Mouse (Mus musculus): ENCODE measurements around the gene 4930524J08Rik. TPM values are rescaled to one million over a fixed set of nuclear protein-coding genes. Genes with fewer than 3 reads are reported as not detected.

The 4930524J08Rik gene
- polyA plus RNA-seq (2012; rRNA removed), result 1.2 and 1.5 TPM in 2 replicates

- peak; percentile 82 for DNase-seq (ENCODE audit: low spot score)
These were observed at the start of gene 4930524J08Rik, which contains the start of gene Hnrnpd for GRCm38 (mm10) chr5:99978699-99979442. 4930524J08Rik (plus strand) TSS chr5:99979061. Hnrnpd (minus strand) TSS chr5:99978938.

- no peak for DNase-seq (ENCODE audit: low spot score)
These were observed 47.0 kb upstream of the 4930524J08Rik start for GRCm38 (mm10) chr5:99931910-99932309.

GRCm38 (mm10) chr5:99939440-99939839, 39.4 kb upstream of the 4930524J08Rik start:
- DNase-seq (ENCODE audit: low spot score), result no peak

- DNase-seq (ENCODE audit: low spot score), result no peak
These were observed 37.6 kb upstream of the 4930524J08Rik start for GRCm38 (mm10) chr5:99941273-99941672.

GRCm38 (mm10) chr5:99941776-99942502, 36.9 kb upstream of the 4930524J08Rik start:
- no peak for DNase-seq (ENCODE audit: low spot score)

GRCm38 (mm10) chr5:99952513-99952912, 26.3 kb upstream of the 4930524J08Rik start:
- no peak for DNase-seq (ENCODE audit: low spot score)

GRCm38 (mm10) chr5:99953883-99954282, 25.0 kb upstream of the 4930524J08Rik start:
- no peak for DNase-seq (ENCODE audit: low spot score)

GRCm38 (mm10) chr5:99958666-99959065, 20.2 kb upstream of the 4930524J08Rik start:
- no peak for DNase-seq (ENCODE audit: low spot score)

GRCm38 (mm10) chr5:99959236-99959936, 19.5 kb upstream of the 4930524J08Rik start:
- no peak for DNase-seq (ENCODE audit: low spot score)

GRCm38 (mm10) chr5:99959960-99960359, 18.9 kb upstream of the 4930524J08Rik start:
- no peak for DNase-seq (ENCODE audit: low spot score)

- DNase-seq (ENCODE audit: low spot score), result no peak
These were observed 4.9 kb upstream of the 4930524J08Rik start for GRCm38 (mm10) chr5:99973941-99974340.

GRCm38 (mm10) chr5:99975061-99975460, 3.8 kb upstream of the 4930524J08Rik start:
- no peak for DNase-seq (ENCODE audit: low spot score)

- no peak for DNase-seq (ENCODE audit: low spot score)
These were observed 3.1 kb upstream of the 4930524J08Rik start for GRCm38 (mm10) chr5:99975776-99976175.

GRCm38 (mm10) chr5:99976334-99976955, 2.4 kb upstream of the 4930524J08Rik start:
- DNase-seq (ENCODE audit: low spot score), result no peak

GRCm38 (mm10) chr5:99977516-99978301, 1.2 kb upstream of the 4930524J08Rik start:
- DNase-seq (ENCODE audit: low spot score), result peak; percentile 64

- no peak for DNase-seq (ENCODE audit: low spot score)
These were observed 4.7 kb downstream of the 4930524J08Rik start for GRCm38 (mm10) chr5:99983452-99984061.

GRCm38 (mm10) chr5:99994166-99994565, 15.3 kb downstream of the 4930524J08Rik start:
- DNase-seq (ENCODE audit: low spot score), result no peak

GRCm38 (mm10) chr5:99994680-99995079, 15.8 kb downstream of the 4930524J08Rik start:
- DNase-seq (ENCODE audit: low spot score), result no peak

- DNase-seq (ENCODE audit: low spot score), result no peak
These were observed 21.2 kb downstream of the 4930524J08Rik start for GRCm38 (mm10) chr5:100000048-100000447.

GRCm38 (mm10) chr5:100000500-100000899, 21.6 kb downstream of the 4930524J08Rik start:
- no peak for DNase-seq (ENCODE audit: low spot score)

GRCm38 (mm10) chr5:100003895-100004294, 25.0 kb downstream of the 4930524J08Rik start:
- DNase-seq (ENCODE audit: low spot score), result no peak
